Mouse (Mus musculus): ENCODE data around the gene Shank2.

GRCm38 (mm10) chr7:144316224-144316623 lies 314.5 kb downstream of the Shank2 start:
- TF ChIP-seq CTCF (IDR thresholded peaks at IDR 0.05; ENCODE audit: extremely low read depth, insufficient read length, insufficient replicate concordance, low read depth, low read length) (no peak), POLR2A (IDR thresholded peaks at IDR 0.05; ENCODE audit: low read depth, low read length) (no peak)

Data from small intestine, adult 2 months (tissue).